Mouse (Mus musculus) myocyte (in vitro differentiated cells): Measurements from ENCODE around the gene Hist2h2bb. TPM values are rescaled to one million over a fixed set of nuclear protein-coding genes. Genes with fewer than 3 reads are reported as not detected.
"Not testable (repeated sequence)": the region's sequence is repeated elsewhere in the genome, so short reads cannot be mapped to it uniquely, and the experiment has no call there.

Experiments used
- H3K27me3 ChIP-seq: one replicate; pipeline ENCODE4 v1.6.1; 2011; ENCODE audit not compliant: control insufficient read depth, insufficient read depth, insufficient read length
- H3K36me3 ChIP-seq: one replicate; pipeline ENCODE4 v1.6.1; 2011; ENCODE audit not compliant: control insufficient read depth, insufficient read depth
- H3K4me2 ChIP-seq: one replicate; pipeline ENCODE4 v1.6.1; 2011; ENCODE audit warnings: low read depth, control low read depth
- H3K4me3 ChIP-seq: one replicate; pipeline ENCODE4 v1.5.1; 2011; ENCODE audit warnings: mild to moderate bottlenecking, control low read depth, moderate library complexity
- H3K79me2 ChIP-seq: one replicate; pipeline ENCODE4 v1.6.1; 2011; ENCODE audit not compliant: control insufficient read depth, insufficient read depth
- H3ac ChIP-seq: one replicate; pipeline ENCODE4 v1.6.1; 2011; ENCODE audit not compliant: control insufficient read depth, insufficient read length
- CEBPB ChIP-seq: IDR thresholded peaks from 2 replicates; pipeline ENCODE4 v1.6.1; 2011; ENCODE audit warnings: mild to moderate bottlenecking, moderate library complexity; ENCODE audit not compliant: poor library complexity, insufficient read depth, severe bottlenecking
- E2F4 ChIP-seq: IDR thresholded peaks from one replicate; pipeline ENCODE4 v1.6.1; 2011; ENCODE audit warnings: mild to moderate bottlenecking, control low read depth, moderate library complexity; ENCODE audit not compliant: insufficient read depth
- MAX ChIP-seq: IDR thresholded peaks from one replicate; pipeline ENCODE4 v1.6.1; 2011; ENCODE audit warnings: low read depth, mild to moderate bottlenecking, control low read depth
- MYOD1 ChIP-seq, 3 experiments: IDR thresholded peaks; one replicate each; pipeline ENCODE4 v1.6.1; 2011; ENCODE audit warnings: control low read depth in 2 of 3, low read depth in 2 of 3, mild to moderate bottlenecking in 2 of 3, moderate library complexity in 1 of 3; ENCODE audit not compliant: insufficient read length in 2 of 3, control insufficient read depth in 1 of 3
- MYOG ChIP-seq, 3 experiments: IDR thresholded peaks; one replicate each; pipeline ENCODE4 v1.6.1; 2011; ENCODE audit warnings: control low read depth in 2 of 3, low read depth in 2 of 3, mild to moderate bottlenecking in 2 of 3; ENCODE audit not compliant: insufficient read length in 2 of 3, control insufficient read depth in 1 of 3, insufficient read depth in 1 of 3
- POLR2A ChIP-seq: IDR thresholded peaks from one replicate; pipeline ENCODE4 v1.6.1; 2011; ENCODE audit warnings: low read depth, mild to moderate bottlenecking, control low read depth, moderate library complexity; ENCODE audit not compliant: insufficient read length
- POLR2AphosphoS2 ChIP-seq: IDR thresholded peaks from one replicate; pipeline ENCODE4 v1.6.1; 2011; ENCODE audit warnings: low read depth, control low read depth; ENCODE audit not compliant: insufficient read length
- REST ChIP-seq: IDR thresholded peaks from one replicate; pipeline ENCODE4 v1.6.1; 2011; ENCODE audit warnings: mild to moderate bottlenecking, control low read depth, moderate library complexity; ENCODE audit not compliant: insufficient read depth, insufficient read length
- SRF ChIP-seq: IDR thresholded peaks from one replicate; pipeline ENCODE4 v1.6.1; 2011; ENCODE audit warnings: low read depth; ENCODE audit not compliant: control insufficient read depth, insufficient read length
- TCF12 ChIP-seq: IDR thresholded peaks from one replicate; pipeline ENCODE4 v1.6.1; 2011; ENCODE audit warnings: mild to moderate bottlenecking, control low read depth; ENCODE audit not compliant: poor library complexity, insufficient read depth, severe bottlenecking
- TCF3 ChIP-seq: IDR thresholded peaks from one replicate; pipeline ENCODE4 v1.6.1; 2011; ENCODE audit warnings: low read depth, control low read depth; ENCODE audit not compliant: insufficient read length
- USF1 ChIP-seq: IDR thresholded peaks from one replicate; pipeline ENCODE4 v1.6.1; 2011; ENCODE audit warnings: low read depth, mild to moderate bottlenecking, control low read depth, moderate library complexity
- polyA plus RNA-seq: library from polyadenylated mRNA; unstranded; fragments of >200 nt; fragmentation: generic; extraction: Trizol; gene quantifications from one replicate; pipeline ENCODE4 v1.2.1, GENCODE M21; 2012; ENCODE audit warnings: missing spikeins

Gene Hist2h2bb
- polyA plus RNA-seq, 1 experiment = 3.7 TPM

DNA sequence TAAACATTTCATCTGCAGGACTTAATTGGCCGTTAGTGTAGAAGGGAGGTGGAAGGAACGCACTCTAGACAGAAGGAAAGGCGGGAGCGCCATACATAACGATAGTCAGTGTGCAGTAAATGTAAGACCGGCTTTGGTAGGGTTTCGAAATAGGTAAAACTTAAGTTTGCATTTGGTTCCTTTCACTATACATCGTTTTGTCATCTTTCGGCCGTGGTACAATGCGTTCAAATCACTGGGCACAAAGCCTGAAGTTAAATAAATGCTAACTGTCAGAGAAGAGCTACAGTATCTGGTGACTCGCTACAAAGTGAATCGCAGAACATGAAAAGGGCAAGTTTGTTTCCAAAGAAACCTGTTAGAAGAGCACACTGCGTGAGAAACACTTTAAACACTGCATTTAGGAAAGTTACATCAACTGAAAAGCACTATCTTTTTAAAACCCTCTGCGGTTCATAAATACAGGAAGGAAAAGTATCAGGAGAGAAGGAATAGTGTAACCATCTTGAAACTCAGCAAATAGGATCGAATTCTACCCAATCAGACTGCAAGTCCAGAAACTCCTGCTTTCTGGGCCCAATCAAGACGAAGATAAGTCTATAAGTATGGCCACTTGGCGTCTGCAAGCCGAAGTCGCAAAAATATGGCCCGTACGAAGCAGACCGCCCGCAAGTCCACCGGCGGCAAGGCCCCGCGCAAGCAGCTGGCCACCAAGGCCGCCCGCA, 1.3 kb upstream of the Hist2h2bb start, which contains the start of gene Hist2h3b:
Gene Hist2h3b, plus strand, starts transcription at position 604 of the 725 bp plus-strand sequence.
- H3K36me3 ChIP-seq = no peaks in the 10 kb centered on the region
- H3K4me2 ChIP-seq = peak within 1 kb of the TSS; percentile 82
- H3K27me3 ChIP-seq = no peaks in the 10 kb centered on the region
- peak within 1 kb of the TSS; percentile 46 for H3K4me3 ChIP-seq
- no peaks in the 10 kb centered on the region for H3K79me2 ChIP-seq
- H3ac ChIP-seq = peak within 1 kb of the TSS; percentile 46
- TF ChIP-seq POLR2AphosphoS2 (peak; percentile 92), SRF (no peak), USF1 (no peak), TCF3 (no peak), CEBPB (0 out of 2 replicates have a peak, but pooled peaks have one; percentile 40), POLR2A (peak; percentile 85), E2F4 (no peak), MAX (no peak)

DNA sequence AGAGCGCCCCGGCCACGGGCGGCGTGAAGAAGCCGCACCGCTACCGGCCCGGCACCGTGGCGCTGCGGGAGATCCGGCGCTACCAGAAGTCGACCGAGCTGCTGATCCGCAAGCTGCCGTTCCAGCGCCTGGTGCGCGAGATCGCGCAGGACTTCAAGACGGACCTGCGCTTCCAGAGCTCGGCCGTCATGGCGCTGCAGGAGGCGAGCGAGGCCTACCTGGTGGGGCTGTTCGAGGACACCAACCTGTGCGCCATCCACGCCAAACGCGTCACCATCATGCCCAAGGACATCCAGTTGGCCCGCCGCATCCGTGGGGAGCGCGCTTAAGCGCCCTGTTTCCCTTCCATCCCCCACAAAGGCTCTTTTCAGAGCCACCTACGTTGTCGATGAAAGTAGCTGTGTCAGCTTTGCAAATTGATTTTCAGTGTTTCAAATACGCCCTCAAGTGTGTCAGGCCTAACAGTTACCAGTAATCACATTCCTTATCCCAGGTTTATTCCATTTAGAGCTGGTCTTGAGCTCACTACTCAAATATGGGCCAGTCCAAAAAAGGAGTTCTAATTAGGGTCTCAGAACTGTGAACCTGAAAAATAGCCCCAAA, 675 bp upstream of the Hist2h2bb start:
- H3K36me3 ChIP-seq = not testable (repeated sequence)
- peak; percentile 84 for TF ChIP-seq POLR2A
- peak; percentile 90 for TF ChIP-seq POLR2AphosphoS2
- H3ac ChIP-seq = peak overlapping the region; percentile 46

DNA sequence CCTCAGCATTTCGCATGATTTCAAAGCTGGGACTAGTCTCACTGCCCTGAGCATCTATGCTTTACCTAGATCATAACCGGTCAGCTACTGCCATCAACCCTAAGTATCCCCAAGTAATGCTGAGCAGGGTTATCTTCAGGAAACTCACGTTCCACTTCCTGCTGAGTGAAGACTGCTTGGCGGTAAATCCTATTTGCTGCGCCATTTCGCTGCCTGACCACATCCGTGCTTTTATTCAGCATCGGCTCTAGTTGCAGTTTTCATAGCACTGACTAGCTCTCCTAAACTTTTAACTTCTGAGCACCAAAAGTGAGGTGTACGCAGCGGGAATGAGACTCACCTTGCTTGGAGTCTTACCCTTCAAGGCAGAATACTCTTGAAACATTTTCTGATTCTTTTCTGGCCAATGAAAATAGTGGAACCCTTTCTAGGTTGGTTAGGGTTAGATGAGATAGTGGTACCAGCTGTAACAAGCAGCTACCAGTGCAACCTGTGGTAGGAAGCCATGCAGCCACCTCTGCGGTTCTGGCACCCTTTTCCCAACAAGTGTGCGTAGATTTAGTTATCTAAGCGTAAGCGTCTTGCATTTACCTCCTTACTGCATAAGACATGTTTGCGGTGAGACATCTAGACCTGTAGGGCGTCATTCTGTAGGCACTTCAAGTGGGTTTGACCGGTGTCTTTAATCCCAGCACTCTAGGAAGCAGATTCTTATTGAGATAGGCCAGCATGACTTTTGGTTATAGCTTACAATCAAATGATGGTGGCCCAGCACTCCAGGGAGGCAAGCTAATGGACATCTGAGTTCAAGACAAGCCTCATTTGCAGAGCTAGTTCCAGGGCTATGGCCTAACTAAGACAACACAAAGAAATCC, 4.3 kb downstream of the Hist2h2bb start:
- Histone ChIP-seq H3K79me2 (no peaks in the 10 kb centered on the region), H3K27me3 (no peaks in the 10 kb centered on the region), H3K36me3 (no peaks in the 10 kb centered on the region), H3K4me2 (peak overlapping the region; percentile 93), H3ac (no peak overlapping the region), H3K4me3 (peak overlapping the region; percentile 50)
- TF ChIP-seq POLR2AphosphoS2 = peak; percentile 89
- TF ChIP-seq REST = no peak
- TF ChIP-seq POLR2A = peak; percentile 68
- TF ChIP-seq USF1 = no peak

More for the DNA sequence above, 675 bp upstream of the Hist2h2bb start:
- H3K4me3 ChIP-seq = peak overlapping the region; percentile 46
- H3K27me3 ChIP-seq, H3K79me2 ChIP-seq: not testable (repeated sequence)
- peak overlapping the region; percentile 82 for H3K4me2 ChIP-seq

DNA sequence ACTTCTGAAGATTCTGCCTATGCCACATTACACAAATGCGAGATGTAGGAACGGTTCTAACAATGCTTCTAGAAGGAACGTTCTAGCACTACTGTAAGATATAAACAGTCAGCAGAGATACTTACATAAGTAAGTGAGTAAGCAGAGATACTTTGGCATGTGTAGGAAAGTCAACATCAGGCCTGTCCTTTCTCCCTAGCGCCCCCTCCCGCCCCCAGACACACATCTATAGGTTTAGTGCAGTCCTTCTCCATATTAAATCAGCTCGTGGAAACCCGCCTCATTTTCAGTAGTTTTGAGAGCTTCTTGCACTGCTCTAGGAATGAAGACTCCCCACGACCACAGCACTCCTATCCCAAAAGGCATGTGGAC, 7.9 kb downstream of the Hist2h2bb start:
- TF ChIP-seq USF1 = no peak
- TF ChIP-seq MYOG (IDR thresholded peaks at IDR 0.05; ENCODE audit: control insufficient read depth in 1 of 3, insufficient read depth in 1 of 3, insufficient read length in 2 of 3, low read depth in 2 of 3) = no peak
- no peak for TF ChIP-seq E2F4
- no peak for TF ChIP-seq POLR2A
- TF ChIP-seq POLR2AphosphoS2 = no peak
- TF ChIP-seq MAX = no peak
- no peak for TF ChIP-seq TCF3
- H3K4me3 ChIP-seq = peak overlapping the region; percentile 18

DNA sequence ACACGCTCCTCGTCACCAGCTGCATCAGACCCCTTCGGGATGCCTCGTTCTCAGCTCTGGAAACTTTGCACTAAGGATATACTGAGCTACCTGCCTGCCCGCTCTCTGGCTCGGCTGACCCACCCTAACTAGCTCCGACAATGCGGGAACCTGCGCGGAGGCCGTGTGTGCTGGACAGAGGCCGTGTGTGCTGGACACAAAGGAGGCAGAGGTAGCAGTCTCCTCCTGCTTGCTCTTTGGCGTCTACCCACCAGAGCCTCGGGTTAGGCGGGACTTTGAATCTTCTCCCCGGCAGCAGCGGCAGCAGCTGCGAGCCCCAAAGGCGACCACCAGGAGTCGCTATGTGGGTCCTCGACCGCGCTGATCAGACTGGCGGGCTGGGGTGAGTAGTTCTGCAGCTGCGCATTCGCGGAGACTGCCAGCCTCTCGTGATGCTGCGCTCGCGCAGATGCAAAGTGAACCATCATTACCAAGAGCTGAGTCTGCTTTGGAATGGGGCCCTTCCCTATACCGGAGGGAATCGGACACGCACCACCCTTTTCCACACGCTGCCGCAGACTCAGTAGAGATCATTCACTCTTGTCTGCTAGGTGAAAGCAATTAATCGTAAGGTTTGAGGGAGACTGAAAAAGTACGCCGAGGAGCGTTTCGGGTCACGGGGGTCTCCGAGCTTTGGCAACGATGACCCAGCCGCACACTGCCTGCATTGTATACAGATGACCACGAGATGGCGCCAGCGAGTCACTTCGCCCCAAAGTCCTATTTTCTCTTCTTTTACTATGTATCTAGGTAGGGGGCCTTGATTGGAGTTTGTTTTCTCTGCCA, 8.5 kb downstream of the Hist2h2bb start:
- Histone ChIP-seq H3K4me2 (peak overlapping the region; percentile 79), H3K36me3 (no peaks in the 10 kb centered on the region), H3K27me3 (no peaks in the 10 kb centered on the region), H3K79me2 (no peaks in the 10 kb centered on the region), H3K4me3 (peak overlapping the region; percentile 18), H3ac (no peak overlapping the region)
- TF ChIP-seq TCF3 (no peak), MYOD1 (IDR thresholded peaks at IDR 0.05; ENCODE audit: control insufficient read depth in 1 of 3, insufficient read length in 2 of 3, low read depth in 2 of 3) (peak in 2 of 3 experiments; percentile 20 to 60), TCF12 (no peak), POLR2A (peak; percentile 22), E2F4 (no peak), MYOG (IDR thresholded peaks at IDR 0.05; ENCODE audit: control insufficient read depth in 1 of 3, insufficient read depth in 1 of 3, insufficient read length in 2 of 3, low read depth in 2 of 3) (peak in 2 of 3 experiments; percentile 49 to 80), REST (peak; percentile 7), POLR2AphosphoS2 (peak; percentile 68), SRF (no peak)

More for the DNA sequence above, 7.9 kb downstream of the Hist2h2bb start:
- Histone ChIP-seq H3K79me2 (no peaks in the 10 kb centered on the region), H3ac (no peak overlapping the region), H3K36me3 (no peaks in the 10 kb centered on the region), H3K4me2 (peak overlapping the region; percentile 79), H3K27me3 (no peaks in the 10 kb centered on the region)
